19 mouse cellular contexts compared by ENCODE assay signal in the genomic region with DNA sequence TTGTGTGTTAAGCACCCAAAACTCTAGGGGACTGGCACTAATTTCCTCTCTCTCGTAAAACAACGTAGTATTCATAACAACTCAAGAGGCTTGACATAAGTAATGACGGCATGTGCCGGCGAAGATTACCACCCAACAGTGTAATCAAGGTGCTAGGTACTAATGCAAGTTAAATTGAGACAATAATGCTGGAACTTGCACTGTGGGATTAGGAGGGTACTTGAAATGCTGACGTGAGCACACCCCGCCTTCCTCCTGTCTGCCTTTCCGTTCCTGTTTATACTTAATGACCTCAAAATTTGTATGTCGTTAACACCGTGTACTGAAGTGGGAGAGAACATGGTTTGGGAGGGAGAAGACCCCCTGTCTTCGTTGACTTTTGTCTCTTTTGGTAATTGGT.
DNase-seq lines count a peak whose midpoint lies in the region; ATAC-seq and TF ChIP-seq lines count a peak whose summit lies in the region.
"Had no signal": no experiment of that assay in that cellular context is flagged by ENCODE, and none has a peak within 500 bp of the region (broad histone marks: within the 10 kb centered on the region; RNA-seq: fewer than 3 reads in every experiment).

No protein-coding gene starts in this region.

- H3K9me3 ChIP-seq in hindbrain, embryonic 13.5 days = no peaks in the 10 kb centered on the region
- no peaks in the 10 kb centered on the region for H3K9me3 ChIP-seq in hindbrain, postnatal 0 days (ENCODE audit: low read length)
- no peaks in the 10 kb centered on the region for H3K9me3 ChIP-seq in midbrain, embryonic 14.5 days (ENCODE audit: control insufficient read depth, low read length)
- H3K9me3 ChIP-seq in midbrain, embryonic 11.5 days (ENCODE audit: control insufficient read depth, low read length) = no peaks in the 10 kb centered on the region
- H3K9me3 ChIP-seq in limb, embryonic 14.5 days (ENCODE audit: control insufficient read depth, low read length) = no peaks in the 10 kb centered on the region
- no peaks in the 10 kb centered on the region for H3K9me3 ChIP-seq in neural tube, embryonic 15.5 days (replicated peaks)
- H3K9me3 ChIP-seq: embryonic facial prominence, embryonic 13.5 days; kidney, embryonic 15.5 days had no signal

- peak overlapping the region; percentile 18; the same call in 1 of the 2 replicates for H3K4me2 ChIP-seq in hindbrain, embryonic 13.5 days
- no peak overlapping the region for H3K4me2 ChIP-seq in hindbrain, postnatal 0 days (ENCODE audit: low read depth, low read length)
- H3K4me2 ChIP-seq in midbrain, embryonic 14.5 days (ENCODE audit: low read length) = peak overlapping the region; percentile 15; the same call in 1 of the 2 replicates
- no peak overlapping the region for H3K4me2 ChIP-seq in midbrain, embryonic 11.5 days
- peak overlapping the region; percentile 23; the same call in 1 of the 2 replicates for H3K4me2 ChIP-seq in limb, embryonic 14.5 days (replicated peaks; ENCODE audit: low read depth, low read length, severe bottlenecking)
- peak overlapping the region; percentile 25 for H3K4me2 ChIP-seq in neural tube, embryonic 15.5 days
- H3K4me2 ChIP-seq: embryonic facial prominence, embryonic 13.5 days; kidney, embryonic 15.5 days had no signal

- no peaks in the 10 kb centered on the region for H3K36me3 ChIP-seq in hindbrain, embryonic 13.5 days
- H3K36me3 ChIP-seq in hindbrain, postnatal 0 days (ENCODE audit: insufficient read depth, low read length) = no peaks in the 10 kb centered on the region
- no peaks in the 10 kb centered on the region for H3K36me3 ChIP-seq in midbrain, embryonic 14.5 days (ENCODE audit: control insufficient read depth, insufficient read depth, low read length)
- H3K36me3 ChIP-seq in midbrain, embryonic 11.5 days (ENCODE audit: control insufficient read depth, insufficient read depth, low read length) = no peaks in the 10 kb centered on the region
- H3K36me3 ChIP-seq in limb, embryonic 14.5 days (ENCODE audit: control insufficient read depth, insufficient read depth, low read length) = no peaks in the 10 kb centered on the region
- no peaks in the 10 kb centered on the region for H3K36me3 ChIP-seq in neural tube, embryonic 15.5 days
- H3K36me3 ChIP-seq: embryonic facial prominence, embryonic 13.5 days; kidney, embryonic 15.5 days had no signal

- TF ChIP-seq POLR2A in limb, embryonic 14.5 days (IDR thresholded peaks at IDR 0.05; ENCODE audit: borderline replicate concordance, extremely low read depth, insufficient read depth, insufficient read length) = no peak

- H3K4me3 ChIP-seq in hindbrain, embryonic 13.5 days = no peak overlapping the region
- H3K4me3 ChIP-seq in hindbrain, postnatal 0 days (ENCODE audit: low read length) = no peak overlapping the region
- no peak overlapping the region for H3K4me3 ChIP-seq in midbrain, embryonic 14.5 days (replicated peaks; ENCODE audit: low read depth, low read length)
- H3K4me3 ChIP-seq in midbrain, embryonic 11.5 days (ENCODE audit: low read depth, low read length) = no peak overlapping the region
- no peak overlapping the region for H3K4me3 ChIP-seq in limb, embryonic 14.5 days (replicated peaks; ENCODE audit: low read length)
- no peak overlapping the region for H3K4me3 ChIP-seq in neural tube, embryonic 15.5 days (replicated peaks)
- H3K4me3 ChIP-seq: embryonic facial prominence, embryonic 13.5 days; heart, adult 2 months; kidney, embryonic 15.5 days had no signal

- peak overlapping the region; percentile 70 for H3K27ac ChIP-seq in hindbrain, embryonic 13.5 days
- no peak overlapping the region for H3K27ac ChIP-seq in hindbrain, postnatal 0 days
- 0 out of 2 replicates have a peak overlapping the region, but pooled peaks have one; percentile 20 for H3K27ac ChIP-seq in midbrain, embryonic 14.5 days (replicated peaks; ENCODE audit: low read depth, low read length)
- no peak overlapping the region for H3K27ac ChIP-seq in midbrain, embryonic 11.5 days (ENCODE audit: low read depth, low read length)
- no peak overlapping the region for H3K27ac ChIP-seq in limb, embryonic 14.5 days (replicated peaks; ENCODE audit: low read depth, low read length)
- peak overlapping the region; percentile 63 for H3K27ac ChIP-seq in neural tube, embryonic 15.5 days (replicated peaks)
- H3K27ac ChIP-seq: embryonic facial prominence, embryonic 13.5 days; heart, adult 2 months; kidney, embryonic 15.5 days had no signal

- no peak for TF ChIP-seq CTCF in hindbrain, postnatal 0 days (IDR thresholded peaks at IDR 0.05; ENCODE audit: low read depth)

- H3K27me3 ChIP-seq in hindbrain, embryonic 13.5 days = 0 out of 2 replicates have a peak, but pooled peaks cover 10% of the 10 kb centered on the region
- H3K27me3 ChIP-seq in hindbrain, postnatal 0 days (ENCODE audit: insufficient read depth, low read length) = no peaks in the 10 kb centered on the region
- H3K27me3 ChIP-seq in midbrain, embryonic 14.5 days (ENCODE audit: control insufficient read depth, insufficient read depth, low read length) = no peaks in the 10 kb centered on the region
- H3K27me3 ChIP-seq in midbrain, embryonic 11.5 days (ENCODE audit: control insufficient read depth, insufficient read depth, low read length) = no peaks in the 10 kb centered on the region
- H3K27me3 ChIP-seq in limb, embryonic 14.5 days (ENCODE audit: control insufficient read depth, insufficient read depth, low read length) = no peaks in the 10 kb centered on the region; the same call in 1 of the 2 replicates
- H3K27me3 ChIP-seq in neural tube, embryonic 15.5 days (replicated peaks) = no peaks in the 10 kb centered on the region

- 31% methylated on average over 11 of the region's 11 CpGs for WGBS in hindbrain, embryonic 13.5 days
- WGBS in hindbrain, postnatal 0 days = 46% methylated on average over 11 of the region's 11 CpGs
- WGBS in midbrain, embryonic 14.5 days = 39% methylated on average over 11 of the region's 11 CpGs
- WGBS in midbrain, embryonic 11.5 days = 66% methylated on average over 11 of the region's 11 CpGs
- 21% methylated on average over 11 of the region's 11 CpGs for WGBS in limb, embryonic 14.5 days
- WGBS in neural tube, embryonic 15.5 days = 27% methylated on average over 11 of the region's 11 CpGs

- H3K9ac ChIP-seq in hindbrain, embryonic 13.5 days = no peak overlapping the region
- H3K9ac ChIP-seq in hindbrain, postnatal 0 days (replicated peaks; ENCODE audit: low read length) = no peak overlapping the region
- H3K9ac ChIP-seq in midbrain, embryonic 14.5 days (replicated peaks; ENCODE audit: low read length) = no peak overlapping the region
- no peak overlapping the region for H3K9ac ChIP-seq in midbrain, embryonic 11.5 days (ENCODE audit: low read length)
- H3K9ac ChIP-seq in limb, embryonic 14.5 days (ENCODE audit: low read depth, low read length, severe bottlenecking) = no peak overlapping the region
- H3K9ac ChIP-seq in neural tube, embryonic 15.5 days (replicated peaks) = no peak overlapping the region
- H3K9ac ChIP-seq: embryonic facial prominence, embryonic 13.5 days; kidney, embryonic 15.5 days had no signal

- H3K4me1 ChIP-seq in hindbrain, embryonic 13.5 days (replicated peaks) = peaks cover 58% of the 10 kb centered on the region
- no peaks in the 10 kb centered on the region for H3K4me1 ChIP-seq in hindbrain, postnatal 0 days (ENCODE audit: insufficient read depth, low read length)
- peaks cover 30% of the 10 kb centered on the region for H3K4me1 ChIP-seq in midbrain, embryonic 14.5 days (ENCODE audit: control insufficient read depth, insufficient read depth, low read length)
- no peaks in the 10 kb centered on the region; the same call in 1 of the 2 replicates for H3K4me1 ChIP-seq in midbrain, embryonic 11.5 days (ENCODE audit: control insufficient read depth, insufficient read depth, low read length)
- peaks cover 26% of the 10 kb centered on the region for H3K4me1 ChIP-seq in limb, embryonic 14.5 days (ENCODE audit: control insufficient read depth, insufficient read depth, low read length)
- peaks cover 44% of the 10 kb centered on the region for H3K4me1 ChIP-seq in neural tube, embryonic 15.5 days

- DNase-seq in hindbrain, postnatal 0 days (ENCODE audit: low spot score) = no peak
- no peak for DNase-seq in midbrain, embryonic 14.5 days
- no peak for DNase-seq in midbrain, embryonic 11.5 days (ENCODE audit: low spot score, missing footprints)
- DNase-seq in limb, embryonic 14.5 days (ENCODE audit: low spot score) = no peak
- DNase-seq in right cerebral cortex, postnatal 4 days = no peak
- DNase-seq: adrenal gland, adult 8-10 months; cerebellum, adult 9-10 months; gastrocnemius, postnatal 14 days; heart, adult 2 months; heart, postnatal 4 days; liver; lung, postnatal 36 days; right cerebral cortex, adult 18-20 months; thymus, postnatal 25 days had no signal

- ATAC-seq in hindbrain, embryonic 13.5 days (ENCODE audit: low FRiP score) = 0 out of 2 replicates have a peak, but pooled peaks have one; percentile 44
- no peak for ATAC-seq in hindbrain, postnatal 0 days
- ATAC-seq in midbrain, embryonic 14.5 days (ENCODE audit: low FRiP score, low TSS enrichment) = no peak
- ATAC-seq in midbrain, embryonic 11.5 days (ENCODE audit: low FRiP score) = no peak
- ATAC-seq in limb, embryonic 14.5 days (ENCODE audit: low FRiP score, low read depth) = no peak
- peak; percentile 48 for ATAC-seq in neural tube, embryonic 15.5 days (ENCODE audit: low FRiP score)
- ATAC-seq: intestine, postnatal 0 days had no signal

Comparison
In these comparisons a context has a peak if more than half of its experiments do, and no peak if none do; other contexts are left out.
1. ATAC-seq: peak in hindbrain, embryonic 13.5 days (single experiment) and neural tube, embryonic 15.5 days (single experiment); none in hindbrain, postnatal 0 days (single experiment), midbrain, embryonic 14.5 days (single experiment), midbrain, embryonic 11.5 days (single experiment) and limb, embryonic 14.5 days (single experiment).
2. H3K27ac ChIP-seq: peak in hindbrain, embryonic 13.5 days (single experiment), midbrain, embryonic 14.5 days (single experiment) and neural tube, embryonic 15.5 days (single experiment); none in hindbrain, postnatal 0 days (single experiment), midbrain, embryonic 11.5 days (single experiment) and limb, embryonic 14.5 days (single experiment).
3. H3K4me2 ChIP-seq: peak in hindbrain, embryonic 13.5 days (single experiment), midbrain, embryonic 14.5 days (single experiment), limb, embryonic 14.5 days (single experiment) and neural tube, embryonic 15.5 days (single experiment); none in hindbrain, postnatal 0 days (single experiment) and midbrain, embryonic 11.5 days (single experiment).